Mouse (Mus musculus) lung, embryonic 14.5 days (tissue): ENCODE measurements around the gene Pld5. TPM values are rescaled to one million over a fixed set of nuclear protein-coding genes. Genes with fewer than 3 reads are reported as not detected.

Source experiments
- ATAC-seq: fragments of 200-750 bp; cut with Nextera tagmentation; 2 replicates; pipeline ENCODE4 v1.8.0; 2017; ENCODE audit warnings: mild to moderate bottlenecking, moderate TSS enrichment, moderate library complexity; ENCODE audit not compliant: insufficient read depth
- DNase-seq: peaks from one replicate; pipeline ENCODE4 v3.0.0-alpha.2; 2015
- H3K27ac ChIP-seq: fragments of 300-500 bp; sonication (generic); 2 replicates; pipeline ENCODE4 v1.5.1; 2014; ENCODE audit warnings: low read depth, mild to moderate bottlenecking, moderate library complexity
- H3K27me3 ChIP-seq: fragments of 300-500 bp; sonication (generic); 2 replicates; pipeline ENCODE4 v1.6.1; 2014; ENCODE audit warnings: low read length, control low read depth; ENCODE audit not compliant: insufficient read depth
- H3K36me3 ChIP-seq: fragments of 300-500 bp; sonication (generic); 2 replicates; pipeline ENCODE4 v1.6.1; 2014; ENCODE audit warnings: control low read depth; ENCODE audit not compliant: insufficient read depth
- H3K4me1 ChIP-seq: fragments of 300-500 bp; sonication (generic); 2 replicates; pipeline ENCODE4 v1.6.1; 2014; ENCODE audit warnings: antibody characterized with exemption, control low read depth; ENCODE audit not compliant: insufficient read depth
- H3K4me2 ChIP-seq: fragments of 300-500 bp; sonication (generic); 2 replicates; pipeline ENCODE4 v1.6.1; 2014; ENCODE audit warnings: mild to moderate bottlenecking
- H3K4me3 ChIP-seq: fragments of 300-500 bp; sonication (generic); 2 replicates; pipeline ENCODE4 v1.5.1; 2014; ENCODE audit warnings: low read depth, low read length
- H3K9ac ChIP-seq: fragments of 300-500 bp; sonication (generic); 2 replicates; pipeline ENCODE4 v1.6.1; 2014
- H3K9me3 ChIP-seq: fragments of 300-500 bp; sonication (generic); 2 replicates; pipeline ENCODE4 v1.6.1; 2016; ENCODE audit warnings: low read depth, low read length, control low read depth
- CTCF ChIP-seq: IDR thresholded peaks from 2 replicates; pipeline ENCODE4 v1.5.1; 2016; ENCODE audit warnings: antibody characterized with exemption, low read depth
- WGBS: fragments of 180-500 bp; shearing (Covaris S2); extraction: QIAGEN DNeasy Blood & Tissue Kit; methylation state at CpG from one replicate; pipeline ENCODE4 v1.1.7; 2014; 5-methylcytosine and 5-hydroxymethylcytosine counted together
- polyA plus RNA-seq: library from polyadenylated mRNA; unstranded; fragments of >200 nt; fragmentation: Nextera tagmentation; extraction: Ambion mirVana; gene quantifications from 2 replicates; pipeline ENCODE4 v1.2.1, GENCODE M21; 2014

Pld5 gene
- polyA plus RNA-seq, 1 experiment from 2014 or later = 0.30 TPM

DNA sequence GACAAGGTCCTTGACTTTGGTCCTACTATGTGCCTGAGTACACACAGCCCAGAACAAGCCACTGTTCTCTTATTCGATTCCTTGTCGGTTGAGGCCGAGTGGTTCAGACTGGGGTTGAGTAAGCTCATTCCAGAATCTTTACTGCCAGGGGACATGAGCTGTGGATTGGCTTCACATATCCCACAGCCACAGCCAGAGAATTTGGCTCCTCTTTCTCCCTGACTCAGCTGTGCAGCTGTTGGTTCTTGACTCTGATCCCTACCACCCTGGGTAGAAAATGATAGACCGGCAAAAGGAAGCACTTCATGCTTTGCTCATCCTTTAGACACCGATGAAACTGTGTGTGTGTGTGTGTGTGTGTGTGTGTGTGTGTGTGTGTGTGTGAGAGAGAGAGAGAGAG, 343.7 kb downstream of the Pld5 start:
- H3K4me2 ChIP-seq = no peak overlapping the region
- no peaks in the 10 kb centered on the region for H3K36me3 ChIP-seq
- H3K9me3 ChIP-seq = no peaks in the 10 kb centered on the region
- no peak for DNase-seq
- ATAC-seq = no peak
- H3K9ac ChIP-seq = no peak overlapping the region
- H3K4me1 ChIP-seq = no peaks in the 10 kb centered on the region
- H3K27me3 ChIP-seq = no peaks in the 10 kb centered on the region
- no peak overlapping the region for H3K27ac ChIP-seq
- no peak for TF ChIP-seq CTCF
- WGBS = 89% methylated on average over 5 of the region's 5 CpGs
- H3K4me3 ChIP-seq = no peak overlapping the region

- Histone ChIP-seq H3K4me1 (no peaks in the 10 kb centered on the region), H3K4me3 (no peak overlapping the region), H3K9ac (no peak overlapping the region), H3K27me3 (no peaks in the 10 kb centered on the region), H3K36me3 (no peaks in the 10 kb centered on the region), H3K9me3 (no peaks in the 10 kb centered on the region), H3K4me2 (no peak overlapping the region), H3K27ac (no peak overlapping the region)
- peak; percentile 79 for TF ChIP-seq CTCF
- ATAC-seq (peak; percentile 43; the same call in 1 of the 2 replicates), DNase-seq (peak; percentile 93)
- 49% methylated on average over 7 of the region's 7 CpGs for WGBS
Observed at GRCm38 (mm10) chr1:175923848-175924787, 351.0 kb downstream of the Pld5 start.

DNA sequence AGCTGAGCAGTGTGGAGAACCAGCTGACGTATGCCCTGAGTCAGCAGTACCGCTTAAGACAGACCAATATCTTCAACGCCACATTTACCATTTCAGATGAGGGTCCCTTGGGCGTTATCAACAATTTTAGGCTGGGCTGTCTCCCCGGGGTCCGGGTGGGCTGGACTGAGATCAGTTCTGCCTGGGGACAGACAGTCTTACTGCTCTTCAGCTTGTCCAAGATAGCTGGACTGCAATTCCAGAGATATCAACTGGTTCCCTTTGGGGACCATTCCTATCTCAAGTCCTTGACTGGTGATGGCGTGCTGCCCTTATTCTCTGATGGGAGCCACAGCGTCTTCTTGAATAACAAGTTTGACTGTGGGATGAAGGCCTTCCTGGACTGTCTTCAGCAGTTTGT, 354.0 kb downstream of the Pld5 start:
- ATAC-seq (no peak), DNase-seq (no peak)
- Histone ChIP-seq H3K4me1 (no peaks in the 10 kb centered on the region), H3K9ac (no peak overlapping the region), H3K9me3 (no peaks in the 10 kb centered on the region), H3K27ac (no peak overlapping the region), H3K27me3 (no peaks in the 10 kb centered on the region), H3K4me3 (no peak overlapping the region), H3K4me2 (no peak overlapping the region), H3K36me3 (no peaks in the 10 kb centered on the region)
- TF ChIP-seq CTCF = no peak
- 82% methylated on average over 8 of the region's 8 CpGs for WGBS

DNA sequence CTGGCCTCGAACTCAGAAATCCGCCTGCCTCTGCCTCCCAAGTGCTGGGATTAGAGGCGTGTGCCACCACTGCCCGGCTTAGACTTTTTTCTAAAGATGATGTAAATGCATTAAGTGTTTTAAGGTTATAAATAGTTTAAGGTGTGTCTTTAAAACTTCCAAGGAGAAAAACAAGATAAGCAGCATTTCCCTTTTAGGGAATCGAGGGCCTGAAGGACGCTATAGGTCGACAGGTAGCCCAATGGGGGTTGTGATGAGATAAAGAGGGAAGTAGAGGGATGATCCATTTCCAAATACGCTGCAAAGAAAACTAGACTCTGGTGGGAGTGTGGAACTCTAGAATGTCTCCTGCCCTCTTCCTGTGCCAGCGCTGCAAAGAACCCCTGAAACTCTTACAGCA, 355.1 kb downstream of the Pld5 start, which contains the start of gene Gm38100:
Gene Gm38100, plus strand, starts transcription at position 301 of the 400 bp plus-strand sequence.
- no peak for TF ChIP-seq CTCF
- H3K4me1 ChIP-seq = no peaks in the 10 kb centered on the region
- no peaks in the 10 kb centered on the region for H3K36me3 ChIP-seq
- H3K4me2 ChIP-seq = no peak within 1 kb of the TSS
- WGBS = 87% methylated on average over 9 of the region's 9 CpGs
- no peak within 1 kb of the TSS for H3K4me3 ChIP-seq
- no peaks in the 10 kb centered on the region for H3K9me3 ChIP-seq
- H3K9ac ChIP-seq = no peak within 1 kb of the TSS
- ATAC-seq (no peak), DNase-seq (no peak)
- H3K27me3 ChIP-seq = no peaks in the 10 kb centered on the region
- H3K27ac ChIP-seq = no peak within 1 kb of the TSS

- Histone ChIP-seq H3K4me1 (no peaks in the 10 kb centered on the region), H3K9me3 (no peaks in the 10 kb centered on the region), H3K36me3 (peaks cover 17% of the 10 kb centered on the region), H3K9ac (no peak overlapping the region), H3K4me3 (no peak overlapping the region), H3K27ac (no peak overlapping the region), H3K4me2 (no peak overlapping the region), H3K27me3 (no peaks in the 10 kb centered on the region)
- no peak for TF ChIP-seq CTCF
- no peak for ATAC-seq
- DNase-seq = no peak
- WGBS = 62% methylated on average over 5 of the region's 5 CpGs
Observed at GRCm38 (mm10) chr1:175913728-175914303, 361.3 kb downstream of the Pld5 start.
